Mouse (Mus musculus): ENCODE data around the gene Ndufs8. TPM values are rescaled to one million over a fixed set of nuclear protein-coding genes. Genes with fewer than 3 reads are reported as not detected.

Gene Ndufs8
- polyA plus RNA-seq, 1 experiment, result 309 TPM

- no peak overlapping the region for H3ac ChIP-seq (ENCODE audit: control insufficient read depth, insufficient read length, low read depth)
- H3K36me3 ChIP-seq (ENCODE audit: control insufficient read depth, insufficient read depth), result peaks cover 78% of the 10 kb centered on the region
- H3K4me3 ChIP-seq (ENCODE audit: insufficient read depth, poor library complexity, severe bottlenecking), result no peak overlapping the region
- TF ChIP-seq CEBPB (IDR thresholded peaks at IDR 0.05; ENCODE audit: low read depth), result no peak
- TF ChIP-seq MYOG (IDR thresholded peaks at IDR 0.05; ENCODE audit: control insufficient read depth, extremely low read depth, insufficient read length), result no peak
- TF ChIP-seq FOSL1 (IDR thresholded peaks at IDR 0.05; ENCODE audit: insufficient read depth, low read length, poor library complexity, severe bottlenecking), result no peak
- TF ChIP-seq USF1 (IDR thresholded peaks at IDR 0.05; ENCODE audit: low read depth), result no peak
- no peak for TF ChIP-seq CTCF (IDR thresholded peaks at IDR 0.05; ENCODE audit: control insufficient read depth, insufficient read depth, insufficient read length)
- no peak for TF ChIP-seq MYOD1 (IDR thresholded peaks at IDR 0.05; ENCODE audit: control insufficient read depth, insufficient read length, low read depth)
- no peak for TF ChIP-seq MAX (IDR thresholded peaks at IDR 0.05)
- peaks cover 37% of the 10 kb centered on the region for H3K79me2 ChIP-seq (ENCODE audit: control insufficient read depth, insufficient read depth)
- H3K79me3 ChIP-seq (ENCODE audit: low read depth), result peaks cover 7% of the 10 kb centered on the region
- no peaks in the 10 kb centered on the region for H3K27me3 ChIP-seq (ENCODE audit: control insufficient read depth, insufficient read depth, insufficient read length)
Measured at GRCm38 (mm10) chr19:3899618-3900017, 13.0 kb downstream of the Ndufs8 start.

GRCm38 (mm10) chr19:3898952-3899351 is 13.6 kb downstream of the Ndufs8 start:
- H3K36me3 ChIP-seq (ENCODE audit: control insufficient read depth, insufficient read depth), result peaks cover 84% of the 10 kb centered on the region
- no peak for TF ChIP-seq FOSL1 (IDR thresholded peaks at IDR 0.05; ENCODE audit: insufficient read depth, low read length, poor library complexity, severe bottlenecking)
- no peak for TF ChIP-seq MYOD1 (IDR thresholded peaks at IDR 0.05; ENCODE audit: control insufficient read depth, insufficient read length, low read depth)
- no peak for TF ChIP-seq USF1 (IDR thresholded peaks at IDR 0.05; ENCODE audit: low read depth)
- TF ChIP-seq MAX (IDR thresholded peaks at IDR 0.05), result no peak
- no peak for TF ChIP-seq CEBPB (IDR thresholded peaks at IDR 0.05; ENCODE audit: low read depth)
- TF ChIP-seq MYOG (IDR thresholded peaks at IDR 0.05; ENCODE audit: control insufficient read depth, extremely low read depth, insufficient read length), result no peak
- TF ChIP-seq CTCF (IDR thresholded peaks at IDR 0.05; ENCODE audit: control insufficient read depth, insufficient read depth, insufficient read length), result no peak

GRCm38 (mm10) chr19:3897557-3897956 is 15.0 kb downstream of the Ndufs8 start:
- no peak overlapping the region for H3ac ChIP-seq (ENCODE audit: control insufficient read depth, insufficient read length, low read depth)
- no peak overlapping the region for H3K4me3 ChIP-seq (ENCODE audit: insufficient read depth, poor library complexity, severe bottlenecking)
- peaks cover 17% of the 10 kb centered on the region for H3K79me2 ChIP-seq (ENCODE audit: control insufficient read depth, insufficient read depth)
- no peaks in the 10 kb centered on the region for H3K27me3 ChIP-seq (ENCODE audit: control insufficient read depth, insufficient read depth, insufficient read length)
- peaks cover 1% of the 10 kb centered on the region for H3K79me3 ChIP-seq (ENCODE audit: low read depth)
- peaks cover 87% of the 10 kb centered on the region for H3K36me3 ChIP-seq (ENCODE audit: control insufficient read depth, insufficient read depth)
- TF ChIP-seq USF1 (IDR thresholded peaks at IDR 0.05; ENCODE audit: low read depth) (no peak), MAX (IDR thresholded peaks at IDR 0.05) (no peak), FOSL1 (IDR thresholded peaks at IDR 0.05; ENCODE audit: insufficient read depth, low read length, poor library complexity, severe bottlenecking) (no peak), MYOG (IDR thresholded peaks at IDR 0.05; ENCODE audit: control insufficient read depth, extremely low read depth, insufficient read length) (no peak), CTCF (IDR thresholded peaks at IDR 0.05; ENCODE audit: control insufficient read depth, insufficient read depth, insufficient read length) (no peak), MYOD1 (IDR thresholded peaks at IDR 0.05; ENCODE audit: control insufficient read depth, insufficient read length, low read depth) (no peak), CEBPB (IDR thresholded peaks at IDR 0.05; ENCODE audit: low read depth) (no peak)

More at GRCm38 (mm10) chr19:3898952-3899351, 13.6 kb downstream of the Ndufs8 start:
- Histone ChIP-seq H3K27me3 (ENCODE audit: control insufficient read depth, insufficient read depth, insufficient read length) (no peaks in the 10 kb centered on the region), H3K4me3 (ENCODE audit: insufficient read depth, poor library complexity, severe bottlenecking) (no peak overlapping the region), H3K79me3 (ENCODE audit: low read depth) (peaks cover 6% of the 10 kb centered on the region), H3ac (ENCODE audit: control insufficient read depth, insufficient read length, low read depth) (no peak overlapping the region), H3K79me2 (ENCODE audit: control insufficient read depth, insufficient read depth) (peaks cover 31% of the 10 kb centered on the region)

GRCm38 (mm10) chr19:3896208-3896607 is 16.4 kb downstream of the Ndufs8 start:
- H3K36me3 ChIP-seq (ENCODE audit: control insufficient read depth, insufficient read depth), result peaks cover 80% of the 10 kb centered on the region
- H3K27me3 ChIP-seq (ENCODE audit: control insufficient read depth, insufficient read depth, insufficient read length), result no peaks in the 10 kb centered on the region
- H3K4me3 ChIP-seq (ENCODE audit: insufficient read depth, poor library complexity, severe bottlenecking), result no peak overlapping the region
- no peak for TF ChIP-seq CEBPB (IDR thresholded peaks at IDR 0.05; ENCODE audit: low read depth)
- H3K79me3 ChIP-seq (ENCODE audit: low read depth), result no peaks in the 10 kb centered on the region
- H3K79me2 ChIP-seq (ENCODE audit: control insufficient read depth, insufficient read depth), result peaks cover 3% of the 10 kb centered on the region
- no peak overlapping the region for H3ac ChIP-seq (ENCODE audit: control insufficient read depth, insufficient read length, low read depth)

GRCm38 (mm10) chr19:3895171-3895631 is 17.4 kb downstream of the Ndufs8 start:
- TF ChIP-seq CTCF (IDR thresholded peaks at IDR 0.05; ENCODE audit: control insufficient read depth, insufficient read depth, insufficient read length) (no peak), MYOG (IDR thresholded peaks at IDR 0.05; ENCODE audit: control insufficient read depth, extremely low read depth, insufficient read length) (no peak), CEBPB (IDR thresholded peaks at IDR 0.05; ENCODE audit: low read depth) (no peak), MAX (IDR thresholded peaks at IDR 0.05) (no peak), MYOD1 (IDR thresholded peaks at IDR 0.05; ENCODE audit: control insufficient read depth, insufficient read length, low read depth) (no peak), USF1 (IDR thresholded peaks at IDR 0.05; ENCODE audit: low read depth) (no peak), FOSL1 (IDR thresholded peaks at IDR 0.05; ENCODE audit: insufficient read depth, low read length, poor library complexity, severe bottlenecking) (no peak)
- peaks cover 77% of the 10 kb centered on the region for H3K36me3 ChIP-seq (ENCODE audit: control insufficient read depth, insufficient read depth)

GRCm38 (mm10) chr19:3894294-3894693 is 18.3 kb downstream of the Ndufs8 start:
- Histone ChIP-seq H3ac (ENCODE audit: control insufficient read depth, insufficient read length, low read depth) (no peak overlapping the region), H3K79me2 (ENCODE audit: control insufficient read depth, insufficient read depth) (no peaks in the 10 kb centered on the region), H3K27me3 (ENCODE audit: control insufficient read depth, insufficient read depth, insufficient read length) (no peaks in the 10 kb centered on the region), H3K4me3 (ENCODE audit: insufficient read depth, poor library complexity, severe bottlenecking) (no peak overlapping the region), H3K79me3 (ENCODE audit: low read depth) (no peaks in the 10 kb centered on the region), H3K36me3 (ENCODE audit: control insufficient read depth, insufficient read depth) (peaks cover 75% of the 10 kb centered on the region)
- TF ChIP-seq MAX (IDR thresholded peaks at IDR 0.05), result no peak
- TF ChIP-seq MYOG (IDR thresholded peaks at IDR 0.05; ENCODE audit: control insufficient read depth, extremely low read depth, insufficient read length), result no peak
- no peak for TF ChIP-seq FOSL1 (IDR thresholded peaks at IDR 0.05; ENCODE audit: insufficient read depth, low read length, poor library complexity, severe bottlenecking)
- no peak for TF ChIP-seq USF1 (IDR thresholded peaks at IDR 0.05; ENCODE audit: low read depth)
- no peak for TF ChIP-seq CEBPB (IDR thresholded peaks at IDR 0.05; ENCODE audit: low read depth)
- no peak for TF ChIP-seq MYOD1 (IDR thresholded peaks at IDR 0.05; ENCODE audit: control insufficient read depth, insufficient read length, low read depth)
- TF ChIP-seq CTCF (IDR thresholded peaks at IDR 0.05; ENCODE audit: control insufficient read depth, insufficient read depth, insufficient read length), result no peak

More at GRCm38 (mm10) chr19:3895171-3895631, 17.4 kb downstream of the Ndufs8 start:
- Histone ChIP-seq H3K79me3 (ENCODE audit: low read depth) (no peaks in the 10 kb centered on the region), H3K4me3 (ENCODE audit: insufficient read depth, poor library complexity, severe bottlenecking) (no peak overlapping the region), H3K79me2 (ENCODE audit: control insufficient read depth, insufficient read depth) (no peaks in the 10 kb centered on the region), H3ac (ENCODE audit: control insufficient read depth, insufficient read length, low read depth) (no peak overlapping the region), H3K27me3 (ENCODE audit: control insufficient read depth, insufficient read depth, insufficient read length) (no peaks in the 10 kb centered on the region)
